Mouse (Mus musculus): ENCODE data around the gene Cd55.
"Not testable (repeated sequence)": the region's sequence is repeated elsewhere in the genome, so short reads cannot be mapped to it uniquely, and the experiment has no call there.

Cd55 gene

GRCm38 (mm10) chr1:130427175-130427853 lies 35.2 kb downstream of the Cd55 start:
- not testable (repeated sequence) for DNase-seq (ENCODE audit: low read depth, low spot score)

- DNase-seq (ENCODE audit: low read depth, low spot score): no peak
Observed at GRCm38 (mm10) chr1:130422664-130423111, 39.9 kb downstream of the Cd55 start, which contains the start of gene Cd55b. Gene Cd55b, minus strand, starts transcription at chr1:130423009.

GRCm38 (mm10) chr1:130422033-130422432 lies 40.5 kb downstream of the Cd55 start:
- not testable (repeated sequence) for DNase-seq (ENCODE audit: low read depth, low spot score)

- not testable (repeated sequence) for DNase-seq (ENCODE audit: low read depth, low spot score)
Observed at GRCm38 (mm10) chr1:130397109-130397508, 65.4 kb downstream of the Cd55 start.
